ENCODE assay signal across 7 mouse cellular contexts in genomic region chr6:72414076-72414756, GRCm38 (mm10). TPM values are rescaled to one million over a fixed set of nuclear protein-coding genes. Genes with fewer than 3 reads are reported as not detected.
DNase-seq lines count a peak whose midpoint lies in the region; ATAC-seq lines count a peak whose summit lies in the region.

TSS of gene Ggcx (plus strand) at chr6:72414308.

- peaks cover 17% of the 10 kb centered on the region for H3K4me1 ChIP-seq in embryonic facial prominence, embryonic 12.5 days
- peaks cover 25% of the 10 kb centered on the region for H3K4me1 ChIP-seq in limb, embryonic 13.5 days
- H3K4me1 ChIP-seq in midbrain, embryonic 16.5 days (ENCODE audit: control insufficient read depth, insufficient read depth, low read length): peaks cover 15% of the 10 kb centered on the region

- H3K36me3 ChIP-seq in embryonic facial prominence, embryonic 12.5 days: peaks cover 23% of the 10 kb centered on the region
- peaks cover 24% of the 10 kb centered on the region for H3K36me3 ChIP-seq in limb, embryonic 13.5 days
- H3K36me3 ChIP-seq in midbrain, embryonic 16.5 days (ENCODE audit: control insufficient read depth, insufficient read depth, low read length): peaks cover 14% of the 10 kb centered on the region

- peak within 1 kb of the TSS; percentile 83 for H3K4me3 ChIP-seq in embryonic facial prominence, embryonic 12.5 days
- H3K4me3 ChIP-seq in limb, embryonic 13.5 days: peak within 1 kb of the TSS; percentile 89
- H3K4me3 ChIP-seq in midbrain, embryonic 16.5 days (ENCODE audit: low read depth, low read length): peak within 1 kb of the TSS; percentile 89

- no peaks in the 10 kb centered on the region for H3K9me3 ChIP-seq in embryonic facial prominence, embryonic 12.5 days
- no peaks in the 10 kb centered on the region for H3K9me3 ChIP-seq in limb, embryonic 13.5 days
- H3K9me3 ChIP-seq in midbrain, embryonic 16.5 days (replicated peaks; ENCODE audit: control insufficient read depth, low read length, poor library complexity, severe bottlenecking): no peaks in the 10 kb centered on the region

- H3K9ac ChIP-seq in embryonic facial prominence, embryonic 12.5 days: peak within 1 kb of the TSS; percentile 81
- peak within 1 kb of the TSS; percentile 92 for H3K9ac ChIP-seq in limb, embryonic 13.5 days
- peak within 1 kb of the TSS; percentile 92 for H3K9ac ChIP-seq in midbrain, embryonic 16.5 days (ENCODE audit: low read depth, low read length)

- peak; percentile 95 for DNase-seq in adrenal gland, postnatal 25 days
- peak; percentile 96 to 98 for DNase-seq in heart, adult 18-20 months
- DNase-seq in kidney, adult 8-10 months: peak; percentile 96 to 97
- peak; percentile 94 to 97 for DNase-seq in spleen, postnatal 10 days (ENCODE audit: low spot score in 2 of 2)

- peak; percentile 92 for ATAC-seq in embryonic facial prominence, embryonic 12.5 days (ENCODE audit: insufficient number of reproducible peaks, insufficient read depth, low FRiP score, low TSS enrichment)
- peak; percentile 95 for ATAC-seq in limb, embryonic 13.5 days (ENCODE audit: low FRiP score, low read depth)
- peak; percentile 96 for ATAC-seq in midbrain, embryonic 16.5 days

- H3K4me2 ChIP-seq in embryonic facial prominence, embryonic 12.5 days (replicated peaks): peak within 1 kb of the TSS; percentile 67
- peak within 1 kb of the TSS; percentile 70 for H3K4me2 ChIP-seq in limb, embryonic 13.5 days (replicated peaks)
- H3K4me2 ChIP-seq in midbrain, embryonic 16.5 days (ENCODE audit: low read length): peak within 1 kb of the TSS; percentile 85

- 1% methylated on average over 33 of the region's 33 CpGs for WGBS in embryonic facial prominence, embryonic 12.5 days
- 2% methylated on average over 33 of the region's 33 CpGs for WGBS in limb, embryonic 13.5 days
- 2% methylated on average over 33 of the region's 33 CpGs for WGBS in midbrain, embryonic 16.5 days

- H3K27ac ChIP-seq in embryonic facial prominence, embryonic 12.5 days: peak within 1 kb of the TSS; percentile 42; the same call in 1 of the 2 replicates
- H3K27ac ChIP-seq in limb, embryonic 13.5 days: peak within 1 kb of the TSS; percentile 65; the same call in 1 of the 2 replicates
- peak within 1 kb of the TSS; percentile 74 for H3K27ac ChIP-seq in midbrain, embryonic 16.5 days (ENCODE audit: low read length)

- H3K27me3 ChIP-seq in embryonic facial prominence, embryonic 12.5 days: no peaks in the 10 kb centered on the region
- no peaks in the 10 kb centered on the region for H3K27me3 ChIP-seq in limb, embryonic 13.5 days
- no peaks in the 10 kb centered on the region for H3K27me3 ChIP-seq in midbrain, embryonic 16.5 days (ENCODE audit: control insufficient read depth, insufficient read depth, low read depth, low read length)

RNA-seq across cellular contexts. Expression of gene Ggcx, which starts in this region (rescaled TPM):
- total RNA-seq in adrenal gland, postnatal 25 days (2021): 52.5 and 56.9 TPM in 2 replicates
- 34.4 and 38.5 TPM in 2 replicates for polyA plus RNA-seq in embryonic facial prominence, embryonic 12.5 days (2016; fragmentation: Nextera tagmentation; extraction: Ambion mirVana)
- total RNA-seq in heart, adult 18-20 months (2021): 10 to 100 TPM; 26.0 to 34.2 TPM
- 43.5 and 47.8 TPM in 2 replicates for polyA plus RNA-seq in limb, embryonic 13.5 days (2015; fragmentation: Nextera tagmentation; extraction: Ambion mirVana)
- 14.3 and 15.2 TPM in 2 replicates for polyA plus RNA-seq in midbrain, embryonic 16.5 days (2015; fragmentation: Nextera tagmentation; extraction: Ambion mirVana)

Comparison
In these comparisons a context has a peak if more than half of its experiments do, and no peak if none do; other contexts are left out.
1. Peak in every context shown above with its lines: DNase-seq, ATAC-seq, H3K4me3 ChIP-seq and H3K27ac ChIP-seq.